Mouse (Mus musculus): Measurements from ENCODE around the gene 1700023F06Rik. TPM values are rescaled to one million over a fixed set of nuclear protein-coding genes. Genes with fewer than 3 reads are reported as not detected.
A peak's percentile ranks its signal among the peaks of the same experiment; 100 is the strongest.
"Not testable (repeated sequence)": the region's sequence is repeated elsewhere in the genome, so short reads cannot be mapped to it uniquely, and the experiment has no call there.

1700023F06Rik gene
- polyA plus RNA-seq, 1 experiment from 2014 or later: not detected

DNA sequence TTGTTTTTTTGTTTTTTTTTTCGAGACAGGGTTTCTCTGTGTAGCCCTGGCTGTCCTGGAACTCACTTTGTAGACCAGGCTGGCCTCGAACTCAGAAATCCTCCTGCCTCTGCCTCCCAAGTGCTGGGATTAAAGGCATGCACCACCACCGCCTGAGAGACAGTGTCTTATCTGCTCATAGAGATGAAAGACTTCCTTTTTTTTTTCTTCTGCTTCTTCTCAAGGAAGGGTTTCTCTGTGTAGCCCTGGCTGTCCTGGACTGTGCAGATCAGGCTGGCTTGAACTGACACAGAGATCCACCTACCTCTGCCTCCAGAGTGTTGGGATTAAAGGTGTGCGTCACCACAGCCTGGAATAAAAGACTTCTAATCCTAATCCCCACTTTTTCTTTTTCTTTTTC, 14.4 kb upstream of the 1700023F06Rik start:
- peaks cover 16% of the 10 kb centered on the region; the same call in 1 of the 2 replicates for H3K4me1 ChIP-seq
- 75% methylated on average over 4 of the region's 4 CpGs for whole genome bisulfite sequencing
- not testable (repeated sequence) for ATAC-seq (ENCODE audit: extremely low read depth, insufficient number of reproducible peaks, low FRiP score, low TSS enrichment); H3K4me3 ChIP-seq; H3K9ac ChIP-seq; H3K4me2 ChIP-seq; H3K27ac ChIP-seq (replicated peaks); H3K9me3 ChIP-seq
- H3K36me3 ChIP-seq: peaks cover 75% of the 10 kb centered on the region
- H3K27me3 ChIP-seq (replicated peaks): peaks cover 22% of the 10 kb centered on the region

GRCm38 (mm10) chr11:103221437-103221836, 13.1 kb upstream of the 1700023F06Rik start:
- 74% methylated on average over 6 of the region's 6 CpGs for WGBS

DNA sequence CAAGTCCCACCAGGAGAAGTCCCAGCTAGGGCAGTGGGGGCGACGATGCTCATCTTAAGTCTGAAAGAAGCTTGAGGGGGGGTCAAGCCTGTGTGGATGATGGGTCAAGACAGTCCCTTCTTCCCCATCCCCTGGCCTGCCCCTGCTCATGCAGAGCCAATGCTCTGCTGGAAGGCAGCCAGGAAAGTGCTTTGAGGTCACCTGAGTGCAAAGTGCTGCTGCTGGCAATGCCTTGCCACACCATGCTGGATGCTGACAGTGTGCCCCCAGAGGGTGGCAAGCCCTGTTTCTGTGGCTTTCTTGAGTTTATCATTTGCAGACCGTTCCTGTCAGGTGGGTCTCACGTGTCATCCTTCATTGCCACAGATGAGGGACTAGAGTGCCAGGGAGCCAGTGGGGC, 11.6 kb upstream of the 1700023F06Rik start:
- H3K36me3 ChIP-seq: peaks cover 48% of the 10 kb centered on the region
- ATAC-seq (ENCODE audit: extremely low read depth, insufficient number of reproducible peaks, low FRiP score, low TSS enrichment): no peak
- peaks cover 18% of the 10 kb centered on the region; the same call in 1 of the 2 replicates for H3K4me1 ChIP-seq
- no peaks in the 10 kb centered on the region for H3K9me3 ChIP-seq
- no peak overlapping the region for H3K4me2 ChIP-seq
- no peak overlapping the region for H3K27ac ChIP-seq (replicated peaks)
- peaks cover 39% of the 10 kb centered on the region for H3K27me3 ChIP-seq (replicated peaks)
- H3K9ac ChIP-seq: no peak overlapping the region
- no peak overlapping the region for H3K4me3 ChIP-seq
- 78% methylated on average over 4 of the region's 4 CpGs for WGBS

More at GRCm38 (mm10) chr11:103221437-103221836, 13.1 kb upstream of the 1700023F06Rik start:
- H3K4me3 ChIP-seq: no peak overlapping the region
- no peak overlapping the region for H3K4me2 ChIP-seq
- ATAC-seq (ENCODE audit: extremely low read depth, insufficient number of reproducible peaks, low FRiP score, low TSS enrichment): no peak
- no peak overlapping the region for H3K27ac ChIP-seq (replicated peaks)
- H3K36me3 ChIP-seq: peaks cover 62% of the 10 kb centered on the region
- no peaks in the 10 kb centered on the region for H3K9me3 ChIP-seq
- H3K9ac ChIP-seq: no peak overlapping the region
- peaks cover 30% of the 10 kb centered on the region for H3K27me3 ChIP-seq (replicated peaks)
- H3K4me1 ChIP-seq: peaks cover 18% of the 10 kb centered on the region; the same call in 1 of the 2 replicates

DNA sequence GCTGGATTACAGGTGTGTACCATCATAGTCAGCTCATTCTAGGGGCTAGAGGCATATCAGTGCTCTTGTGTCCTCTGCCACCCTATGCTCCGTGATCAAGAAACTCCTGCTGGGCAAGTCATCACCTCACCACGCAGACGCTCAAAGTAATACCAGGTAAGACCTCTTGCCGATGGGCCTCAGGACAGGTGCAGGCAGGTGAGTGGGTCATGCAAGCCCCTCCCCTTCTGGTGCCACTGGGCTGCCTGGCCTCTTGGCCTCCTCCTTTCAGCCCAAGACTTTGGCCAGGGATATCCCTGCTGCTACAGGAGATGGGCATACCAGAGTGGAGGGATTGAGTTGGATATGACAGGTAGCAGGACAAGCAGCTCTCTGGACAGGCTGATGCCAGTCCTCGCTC, 10.9 kb upstream of the 1700023F06Rik start:
- Histone ChIP-seq H3K36me3 (peaks cover 41% of the 10 kb centered on the region), H3K9ac (no peak overlapping the region), H3K4me3 (no peak overlapping the region), H3K4me2 (no peak overlapping the region), H3K9me3 (no peaks in the 10 kb centered on the region), H3K27me3 (replicated peaks) (peaks cover 39% of the 10 kb centered on the region), H3K4me1 (peaks cover 16% of the 10 kb centered on the region; the same call in 1 of the 2 replicates), H3K27ac (replicated peaks) (no peak overlapping the region)
- WGBS: 83% methylated on average over 5 of the region's 5 CpGs
- no peak for ATAC-seq (ENCODE audit: extremely low read depth, insufficient number of reproducible peaks, low FRiP score, low TSS enrichment)

DNA sequence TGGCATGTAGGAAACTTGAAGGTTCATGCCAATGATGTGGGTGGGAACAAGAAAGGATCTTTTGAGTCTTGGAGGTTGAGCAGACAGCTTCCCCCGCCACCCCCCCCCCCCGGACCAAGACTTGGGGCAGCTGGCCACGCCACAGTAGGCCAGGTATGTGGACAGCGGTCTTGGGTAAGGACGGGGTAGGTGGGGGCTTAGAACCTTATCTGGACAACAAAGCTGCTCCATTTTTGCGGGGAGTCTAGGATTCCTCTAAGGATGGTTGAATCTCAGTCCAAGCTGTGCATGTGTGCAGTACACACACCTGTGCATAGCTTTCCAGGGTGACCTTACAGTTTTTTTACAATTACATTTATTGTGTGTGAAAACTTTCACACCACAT, 10.2 kb upstream of the 1700023F06Rik start:
- ATAC-seq (ENCODE audit: extremely low read depth, insufficient number of reproducible peaks, low FRiP score, low TSS enrichment): no peak
- peaks cover 33% of the 10 kb centered on the region for H3K36me3 ChIP-seq
- no peak overlapping the region for H3K27ac ChIP-seq (replicated peaks)
- WGBS: 29% methylated on average over 6 of the region's 6 CpGs
- H3K4me1 ChIP-seq: peaks cover 12% of the 10 kb centered on the region; the same call in 1 of the 2 replicates
- peak overlapping the region; percentile 57 for H3K4me3 ChIP-seq
- H3K9ac ChIP-seq: peak overlapping the region; percentile 78
- peaks cover 39% of the 10 kb centered on the region for H3K27me3 ChIP-seq (replicated peaks)
- H3K9me3 ChIP-seq: 0 out of 2 replicates have a peak, but pooled peaks cover 4% of the 10 kb centered on the region
- peak overlapping the region; percentile 96 for H3K4me2 ChIP-seq

DNA sequence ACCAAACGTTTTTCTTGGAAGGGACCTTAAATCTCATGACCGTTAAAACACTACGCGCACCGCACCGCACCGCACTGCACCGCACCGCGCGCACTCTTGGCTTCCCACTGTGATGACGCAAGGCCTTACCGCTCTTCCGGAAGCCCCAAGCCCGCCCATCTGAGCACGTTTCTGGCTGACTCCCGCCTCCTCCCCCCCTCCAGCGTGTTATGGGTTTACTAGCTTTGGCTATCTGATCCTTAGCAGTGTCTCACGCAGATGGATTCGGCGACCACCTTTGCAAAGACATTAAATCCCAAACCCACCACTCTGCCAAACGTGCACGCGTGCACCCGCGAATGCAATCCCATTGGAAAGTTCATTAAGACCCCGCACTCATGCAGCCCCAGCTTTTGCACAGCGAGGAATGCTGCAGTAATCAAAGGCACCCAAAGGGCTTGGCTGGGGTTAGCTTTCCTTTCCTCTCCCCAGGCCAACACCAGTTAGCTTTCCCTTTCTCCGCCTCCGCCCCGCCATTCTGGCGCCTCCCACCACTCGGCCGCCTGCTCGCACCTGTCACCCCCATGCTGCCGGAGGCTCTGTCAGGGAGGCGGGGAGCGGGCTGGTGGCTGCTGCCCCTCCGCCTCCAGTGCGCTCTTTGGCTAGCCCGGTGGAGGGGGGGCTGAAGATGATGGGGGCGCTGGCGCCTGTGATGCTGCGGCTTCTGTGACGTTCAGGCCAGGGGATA, 9.6 kb upstream of the 1700023F06Rik start, which contains the start of gene Spata32:
Spata32 (minus strand) TSS at position 643 of the 727 bp plus-strand sequence.
- Histone ChIP-seq H3K36me3 (peaks cover 28% of the 10 kb centered on the region), H3K27ac (replicated peaks) (no peak within 1 kb of the TSS; the same call in 1 of the 2 replicates), H3K9ac (peak within 1 kb of the TSS; percentile 78), H3K27me3 (replicated peaks) (peaks cover 39% of the 10 kb centered on the region), H3K4me3 (peak within 1 kb of the TSS; percentile 57), H3K4me1 (peaks cover 12% of the 10 kb centered on the region; the same call in 1 of the 2 replicates), H3K9me3 (0 out of 2 replicates have a peak, but pooled peaks cover 4% of the 10 kb centered on the region), H3K4me2 (peak within 1 kb of the TSS; percentile 96)
- no peak for ATAC-seq (ENCODE audit: extremely low read depth, insufficient number of reproducible peaks, low FRiP score, low TSS enrichment)
- 1% methylated on average over 45 of the region's 45 CpGs for WGBS

- Histone ChIP-seq H3K36me3 (peaks cover 12% of the 10 kb centered on the region), H3K27ac (replicated peaks) (no peak overlapping the region), H3K9me3 (0 out of 2 replicates have a peak, but pooled peaks cover 4% of the 10 kb centered on the region), H3K4me2 (no peak overlapping the region), H3K4me1 (peaks cover 12% of the 10 kb centered on the region; the same call in 1 of the 2 replicates), H3K9ac (no peak overlapping the region), H3K4me3 (no peak overlapping the region), H3K27me3 (replicated peaks) (peaks cover 36% of the 10 kb centered on the region)
- WGBS: 68% methylated on average over 1 of the region's 1 CpGs
- ATAC-seq (ENCODE audit: extremely low read depth, insufficient number of reproducible peaks, low FRiP score, low TSS enrichment): no peak
Measured at GRCm38 (mm10) chr11:103215355-103215754, 7.0 kb upstream of the 1700023F06Rik start.

- H3K9ac ChIP-seq: no peak overlapping the region
- 77% methylated on average over 5 of the region's 5 CpGs for WGBS
- H3K27ac ChIP-seq (replicated peaks): no peak overlapping the region
- ATAC-seq (ENCODE audit: extremely low read depth, insufficient number of reproducible peaks, low FRiP score, low TSS enrichment): no peak
- H3K4me2 ChIP-seq: no peak overlapping the region
- 0 out of 2 replicates have a peak, but pooled peaks cover 4% of the 10 kb centered on the region for H3K9me3 ChIP-seq
- H3K4me3 ChIP-seq: no peak overlapping the region
- peaks cover 11% of the 10 kb centered on the region; the same call in 1 of the 2 replicates for H3K4me1 ChIP-seq
- peaks cover 29% of the 10 kb centered on the region for H3K27me3 ChIP-seq (replicated peaks)
- no peaks in the 10 kb centered on the region for H3K36me3 ChIP-seq
Measured at GRCm38 (mm10) chr11:103213712-103214111, 5.4 kb upstream of the 1700023F06Rik start.

GRCm38 (mm10) chr11:103210291-103210690, 1.9 kb upstream of the 1700023F06Rik start:
- H3K4me2 ChIP-seq: no peak overlapping the region
- no peak overlapping the region for H3K9ac ChIP-seq
- no peak overlapping the region for H3K4me3 ChIP-seq
- H3K27ac ChIP-seq (replicated peaks): no peak overlapping the region
- no peaks in the 10 kb centered on the region for H3K4me1 ChIP-seq
- ATAC-seq (ENCODE audit: extremely low read depth, insufficient number of reproducible peaks, low FRiP score, low TSS enrichment): no peak; the same call in 1 of the 2 replicates
- 0 out of 2 replicates have a peak, but pooled peaks cover 4% of the 10 kb centered on the region for H3K9me3 ChIP-seq
- H3K27me3 ChIP-seq (replicated peaks): 0 out of 2 replicates have a peak, but pooled peaks cover 11% of the 10 kb centered on the region
- no peaks in the 10 kb centered on the region for H3K36me3 ChIP-seq
- WGBS: 63% methylated on average over 8 of the region's 8 CpGs

GRCm38 (mm10) chr11:103206203-103206602, 2.2 kb downstream of the 1700023F06Rik start:
- 79% methylated on average over 6 of the region's 6 CpGs for WGBS
- Histone ChIP-seq H3K4me1 (peaks cover 10% of the 10 kb centered on the region), H3K9ac (no peak overlapping the region), H3K9me3 (no peaks in the 10 kb centered on the region), H3K27me3 (replicated peaks) (peaks cover 16% of the 10 kb centered on the region), H3K27ac (replicated peaks) (no peak overlapping the region), H3K36me3 (no peaks in the 10 kb centered on the region), H3K4me2 (no peak overlapping the region), H3K4me3 (no peak overlapping the region)
- no peak for ATAC-seq (ENCODE audit: extremely low read depth, insufficient number of reproducible peaks, low FRiP score, low TSS enrichment)

- Histone ChIP-seq H3K4me2 (no peak overlapping the region), H3K4me3 (no peak overlapping the region), H3K36me3 (no peaks in the 10 kb centered on the region), H3K27ac (replicated peaks) (no peak overlapping the region), H3K27me3 (replicated peaks) (peaks cover 47% of the 10 kb centered on the region), H3K9ac (no peak overlapping the region), H3K9me3 (no peaks in the 10 kb centered on the region), H3K4me1 (peaks cover 27% of the 10 kb centered on the region)
- ATAC-seq (ENCODE audit: extremely low read depth, insufficient number of reproducible peaks, low FRiP score, low TSS enrichment): no peak
Measured at GRCm38 (mm10) chr11:103202376-103202775, 6.0 kb downstream of the 1700023F06Rik start.
